In genomic region chr6:83032769-83033191, GRCm38 (mm10) we compare ENCODE assay signal across 8 mouse cellular contexts. TPM values are rescaled to one million over a fixed set of nuclear protein-coding genes. Genes with fewer than 3 reads are reported as not detected.
DNase-seq lines count a peak whose midpoint lies in the region; ATAC-seq and TF ChIP-seq lines count a peak whose summit lies in the region.

No protein-coding gene starts in this region.

- peaks cover 85% of the 10 kb centered on the region for H3K4me1 ChIP-seq in erythroblast, embryonic 14.5 days (ENCODE audit: control insufficient read depth)
- no peaks in the 10 kb centered on the region; the same call in 1 of the 2 replicates for H3K4me1 ChIP-seq in lung, adult 2 months (ENCODE audit: control insufficient read depth, insufficient read depth, low read length)
- H3K4me1 ChIP-seq in neural tube, embryonic 14.5 days (ENCODE audit: control insufficient read depth, insufficient read depth, low read length) = peaks cover 11% of the 10 kb centered on the region; the same call in 1 of the 2 replicates

- H3K27ac ChIP-seq in neural tube, embryonic 14.5 days (ENCODE audit: low read depth, low read length) = no peak overlapping the region

- WGBS in lung, adult 2 months = under 1% methylated on average over 31 of the region's 31 CpGs
- WGBS in neural tube, embryonic 14.5 days = under 1% methylated on average over 31 of the region's 31 CpGs

- H3K36me3 ChIP-seq in erythroblast, embryonic 14.5 days (ENCODE audit: control insufficient read depth) = peaks cover 49% of the 10 kb centered on the region
- no peaks in the 10 kb centered on the region for H3K36me3 ChIP-seq in neural tube, embryonic 14.5 days (ENCODE audit: control insufficient read depth, insufficient read depth, low read length)

- H3K4me3 ChIP-seq in erythroblast, embryonic 14.5 days (replicated peaks) = peak overlapping the region; percentile 74
- H3K4me3 ChIP-seq in lung, adult 2 months (replicated peaks; ENCODE audit: extremely low read depth, low read depth, low read length) = peak overlapping the region; percentile 67
- H3K4me3 ChIP-seq in neural tube, embryonic 14.5 days (ENCODE audit: low read depth, low read length) = peak overlapping the region; percentile 43

- peak; percentile 61 for DNase-seq in CD4-positive helper T cell, adult 2 months (ENCODE audit: low read depth, low spot score)
- DNase-seq in MN1 (ENCODE audit: low spot score) = peak; percentile 40
- peak; percentile 73 for DNase-seq in induced T-regulatory cell, adult 2 months (ENCODE audit: low read depth)
- DNase-seq in lung, adult 2 months = peak; percentile 66
- peak; percentile 48 for DNase-seq in urinary bladder, postnatal 25 days (ENCODE audit: low spot score)
- no peak for DNase-seq in adipocyte (ENCODE audit: low spot score)

- TF ChIP-seq POLR2A in lung, adult 2 months (IDR thresholded peaks at IDR 0.05; ENCODE audit: borderline replicate concordance, extremely low read depth, low read depth, low read length) = no peak

- H3K27me3 ChIP-seq in erythroblast, embryonic 14.5 days (ENCODE audit: control insufficient read depth) = peaks cover 25% of the 10 kb centered on the region
- H3K27me3 ChIP-seq in neural tube, embryonic 14.5 days (ENCODE audit: control insufficient read depth, insufficient read depth, low read length) = peaks cover 12% of the 10 kb centered on the region; the same call in 1 of the 2 replicates

- H3K4me2 ChIP-seq in neural tube, embryonic 14.5 days (ENCODE audit: low read depth, low read length) = peak overlapping the region; percentile 80

- H3K9me3 ChIP-seq in erythroblast, embryonic 14.5 days (ENCODE audit: control insufficient read depth, low read length) = no peaks in the 10 kb centered on the region
- no peaks in the 10 kb centered on the region for H3K9me3 ChIP-seq in neural tube, embryonic 14.5 days (ENCODE audit: control insufficient read depth, low read length)

- ATAC-seq in neural tube, embryonic 14.5 days (ENCODE audit: low read depth) = peak; percentile 51; the same call in 1 of the 2 replicates

- TF ChIP-seq CTCF in lung, adult 2 months (IDR thresholded peaks at IDR 0.05; ENCODE audit: insufficient read depth, low read length) = no peak

- peak overlapping the region; percentile 37; the same call in 1 of the 2 replicates for H3K9ac ChIP-seq in neural tube, embryonic 14.5 days (replicated peaks; ENCODE audit: low read depth, low read length)

RNA-seq across cellular contexts. Expression of gene Dok1, which starts 0.5 kb away (rescaled TPM):
- polyA plus RNA-seq in erythroblast, embryonic 14.5 days (2012) = 27.8 and 28.7 TPM in 2 replicates
- 12.6 and 15.1 TPM in 2 replicates for polyA plus RNA-seq in lung, adult 2 months (2012; rRNA removed)
- 1.0 and 2.0 TPM in 2 replicates for polyA plus RNA-seq in neural tube, embryonic 14.5 days (2014; fragmentation: Nextera tagmentation; extraction: Ambion mirVana)

RNA-seq across cellular contexts. Expression of gene Loxl3, which starts 1.2 kb away (rescaled TPM):
- 0.01 and 0.02 TPM in 2 replicates for polyA plus RNA-seq in erythroblast, embryonic 14.5 days (2012)
- 6.7 and 8.5 TPM in 2 replicates for polyA plus RNA-seq in lung, adult 2 months (2012; rRNA removed)
- 4.2 and 6.1 TPM in 2 replicates for polyA plus RNA-seq in neural tube, embryonic 14.5 days (2014; fragmentation: Nextera tagmentation; extraction: Ambion mirVana)

RNA-seq across cellular contexts. Expression of gene Aup1, which starts 21.5 kb away (rescaled TPM):
- 310 and 339 TPM in 2 replicates for polyA plus RNA-seq in erythroblast, embryonic 14.5 days (2012)
- 389 and 538 TPM in 2 replicates for polyA plus RNA-seq in lung, adult 2 months (2012; rRNA removed)
- polyA plus RNA-seq in neural tube, embryonic 14.5 days (2014; fragmentation: Nextera tagmentation; extraction: Ambion mirVana) = 122 and 123 TPM in 2 replicates

RNA-seq across cellular contexts. Expression of gene Htra2, which starts 22.3 kb away (rescaled TPM):
- polyA plus RNA-seq in erythroblast, embryonic 14.5 days (2012) = 6.2 and 6.6 TPM in 2 replicates
- polyA plus RNA-seq in lung, adult 2 months (2012; rRNA removed) = 47.7 and 49.3 TPM in 2 replicates
- polyA plus RNA-seq in neural tube, embryonic 14.5 days (2014; fragmentation: Nextera tagmentation; extraction: Ambion mirVana) = 37.8 and 45.9 TPM in 2 replicates

RNA-seq across cellular contexts. Expression of gene Dqx1, which starts 24.9 kb away (rescaled TPM):
- polyA plus RNA-seq in erythroblast, embryonic 14.5 days (2012) = 0.14 and 0.18 TPM in 2 replicates
- 3.6 and 4.3 TPM in 2 replicates for polyA plus RNA-seq in lung, adult 2 months (2012; rRNA removed)
- polyA plus RNA-seq in neural tube, embryonic 14.5 days (2014; fragmentation: Nextera tagmentation; extraction: Ambion mirVana) = 0.24 and 0.54 TPM in 2 replicates
